Mouse (Mus musculus) heart, adult 2 months (tissue): Measurements from ENCODE around the gene Itga9. TPM values are rescaled to one million over a fixed set of nuclear protein-coding genes. Genes with fewer than 3 reads are reported as not detected.

ENCODE experiments used
- DNase-seq, 2 experiments: peaks; one replicate each; pipeline ENCODE4 v3.0.0; 2021
- H3K27ac ChIP-seq: fragments of 200-600 bp; 2 replicates; pipeline ENCODE4 v1.8.1; 2022
- H3K27me3 ChIP-seq: fragments of 200-500 bp; 2 replicates; pipeline ENCODE4 v1.6.1; 2012; ENCODE audit warnings: mild to moderate bottlenecking, low read length, inconsistent platforms, mixed read lengths; ENCODE audit not compliant: control insufficient read depth, insufficient read depth
- H3K36me3 ChIP-seq: fragments of 200-500 bp; 2 replicates; pipeline ENCODE4 v1.6.1; 2012; ENCODE audit warnings: low read length, inconsistent platforms; ENCODE audit not compliant: control insufficient read depth, insufficient read depth
- H3K4me1 ChIP-seq: fragments of 200-500 bp; 2 replicates; pipeline ENCODE4 v1.6.1; 2011; ENCODE audit warnings: low read length; ENCODE audit not compliant: control insufficient read depth, insufficient read depth
- H3K4me3 ChIP-seq: fragments of 200-600 bp; 2 replicates; pipeline ENCODE4 v1.8.1; 2022
- H3K79me2 ChIP-seq: fragments of 200-500 bp; replicated peaks from 2 replicates; pipeline ENCODE4 v1.6.1; 2012; ENCODE audit warnings: mild to moderate bottlenecking, inconsistent platforms, low read length, moderate library complexity, mixed read lengths; ENCODE audit not compliant: control insufficient read depth, insufficient read depth
- H3K9ac ChIP-seq: fragments of 200-500 bp; 2 replicates; pipeline ENCODE4 v1.6.1; 2012; ENCODE audit warnings: low read depth, mild to moderate bottlenecking, control low read depth, inconsistent platforms, low read length, mixed read lengths
- CTCF ChIP-seq: fragments of 200-600 bp; IDR thresholded peaks from 2 replicates; pipeline ENCODE4 v1.8.1; 2022; ENCODE audit warnings: antibody characterized with exemption, mild to moderate bottlenecking, moderate library complexity
- EP300 ChIP-seq: fragments of 200-500 bp; IDR thresholded peaks from 2 replicates; pipeline ENCODE4 v1.6.1; 2011; ENCODE audit warnings: low read depth, low read length, control low read depth; ENCODE audit not compliant: insufficient read depth
- POLR2A ChIP-seq: fragments of 200-500 bp; IDR thresholded peaks from 2 replicates; pipeline ENCODE4 v1.6.1; 2011; ENCODE audit warnings: mild to moderate bottlenecking, low read depth, low read length, control low read depth; ENCODE audit not compliant: insufficient read depth
- WGBS: fragments of 180-500 bp; shearing (Covaris S2); methylation state at CpG from one replicate; pipeline ENCODE4 v1.1.7; 2018; 5-methylcytosine and 5-hydroxymethylcytosine counted together
- intact Hi-C: fragments of 180-260 bp; cut with DNase I; formaldehyde crosslinking; loops from one replicate; pipeline ENCODE4 v1.15.1; 2025
- polyA plus RNA-seq: library from polyadenylated mRNA; depleted of rRNA; stranded (reverse); fragments of >200 nt; gene quantifications from 2 replicates; pipeline ENCODE4 v1.2.3, GENCODE M21; 2012
- total RNA-seq, 2 experiments: library from RNA; stranded (reverse); gene quantifications; 2 replicates each; pipeline ENCODE4 v1.2.3; 2021

Gene Itga9
- total and polyA plus RNA-seq, 3 experiments = 34.8 to 41.9 (median 35.3) TPM

DNA sequence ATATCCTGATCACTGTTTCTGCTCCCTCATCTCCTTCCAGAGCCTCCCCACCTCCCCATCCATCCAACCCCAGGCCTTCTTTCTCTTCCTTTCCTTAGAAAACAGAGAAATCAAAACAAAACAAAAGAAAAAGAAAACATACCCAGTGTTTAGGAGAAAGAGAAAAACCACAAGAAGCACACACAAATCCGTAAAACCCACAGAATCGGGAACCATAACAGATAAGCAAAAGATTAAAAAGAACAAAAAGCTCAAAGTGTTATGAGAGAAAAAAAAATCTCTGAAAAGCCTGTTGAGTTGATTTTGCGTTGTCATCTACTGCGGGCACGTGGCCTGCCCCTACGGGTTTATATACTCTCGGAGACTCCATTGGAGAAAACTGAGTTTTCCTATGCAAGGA lies 77.0 kb downstream of the Itga9 start:
- Histone ChIP-seq H3K4me3 (no peak overlapping the region), H3K79me2 (no peaks in the 10 kb centered on the region), H3K27me3 (no peaks in the 10 kb centered on the region), H3K27ac (no peak overlapping the region), H3K9ac (no peak overlapping the region), H3K4me1 (peaks cover 3% of the 10 kb centered on the region), H3K36me3 (peaks cover 2% of the 10 kb centered on the region; the same call in 1 of the 2 replicates)
- no peak for DNase-seq
- WGBS = 93% methylated on average over 7 of the region's 7 CpGs
- intact Hi-C loops = no loop called here
- TF ChIP-seq CTCF (no peak), EP300 (no peak), POLR2A (no peak)

DNA sequence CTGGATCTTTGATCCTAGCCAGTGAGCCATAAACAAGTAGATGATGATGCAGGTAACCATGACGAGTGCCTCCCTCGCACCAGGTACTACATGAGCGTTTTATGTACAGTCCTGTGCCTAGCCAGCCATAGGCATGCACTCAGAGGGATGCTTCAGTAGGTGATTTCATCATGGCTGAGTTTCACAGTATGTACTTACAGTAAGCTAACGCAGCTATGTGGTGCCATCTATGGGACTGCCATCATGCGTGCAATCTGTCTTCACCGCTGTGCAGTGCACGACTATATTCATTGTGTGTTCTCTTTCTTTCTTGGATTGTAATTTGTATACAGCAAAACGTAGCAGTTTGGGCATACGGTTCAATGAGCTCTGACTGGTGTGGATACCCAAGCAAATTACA lies 77.9 kb downstream of the Itga9 start:
- 92% methylated on average over 9 of the region's 9 CpGs for WGBS
- H3K4me1 ChIP-seq = peaks cover 5% of the 10 kb centered on the region
- intact Hi-C loops = no loop called here
- no peaks in the 10 kb centered on the region for H3K79me2 ChIP-seq
- H3K36me3 ChIP-seq = peaks cover 2% of the 10 kb centered on the region; the same call in 1 of the 2 replicates
- no peaks in the 10 kb centered on the region for H3K27me3 ChIP-seq
- H3K27ac ChIP-seq = no peak overlapping the region
- no peak overlapping the region for H3K9ac ChIP-seq
- DNase-seq = no peak
- peak; percentile 61 for TF ChIP-seq CTCF
- no peak for TF ChIP-seq EP300
- TF ChIP-seq POLR2A = no peak
- no peak overlapping the region for H3K4me3 ChIP-seq

DNA sequence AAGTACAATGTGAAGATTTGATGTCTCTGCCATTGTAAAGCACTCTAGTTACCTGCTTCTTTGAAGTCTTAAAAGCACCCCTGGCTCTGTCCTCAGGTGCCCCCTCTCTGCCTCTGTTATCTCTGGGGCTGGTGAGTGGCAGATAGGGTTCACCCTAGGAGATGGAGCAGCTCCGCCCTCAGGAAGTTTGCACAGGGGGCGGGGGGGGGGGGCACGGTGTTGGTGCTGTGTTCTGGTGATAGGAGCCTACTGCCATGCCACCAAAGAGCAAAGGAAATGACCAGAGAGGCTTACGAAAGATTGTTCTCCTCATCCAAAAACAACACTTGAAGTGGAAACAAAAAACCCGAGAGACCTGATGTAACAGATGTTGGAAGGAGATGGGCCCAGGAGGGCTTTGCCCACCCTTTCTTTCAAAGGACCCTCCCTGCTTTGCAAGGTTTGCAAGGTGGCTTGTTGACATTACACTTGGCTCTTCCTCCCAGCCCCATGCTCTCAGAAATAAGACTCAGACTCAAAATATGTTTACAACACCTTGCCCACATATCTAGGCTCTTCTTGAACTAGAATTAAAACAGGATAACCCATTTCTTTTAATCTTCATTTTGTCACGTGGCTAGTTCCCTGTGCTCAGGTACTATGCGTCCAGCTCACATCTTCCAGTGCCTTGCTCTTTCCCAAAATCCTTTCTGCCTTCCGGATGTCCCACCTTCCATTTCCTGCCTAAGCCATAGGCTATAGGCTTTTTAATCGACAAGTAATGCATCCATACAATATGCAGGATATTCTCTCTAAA lies 79.9 kb downstream of the Itga9 start:
- H3K4me3 ChIP-seq = no peak overlapping the region
- H3K4me1 ChIP-seq = peaks cover 5% of the 10 kb centered on the region
- H3K27me3 ChIP-seq = no peaks in the 10 kb centered on the region
- no peak for DNase-seq
- H3K36me3 ChIP-seq = peaks cover 2% of the 10 kb centered on the region; the same call in 1 of the 2 replicates
- intact Hi-C loops = loop anchor here (5.0 kb wide), 1 partner anchor 79 kb away; the partner anchor contains the start of gene Itga9
- no peaks in the 10 kb centered on the region for H3K79me2 ChIP-seq
- H3K27ac ChIP-seq = peak overlapping the region; percentile 26
- TF ChIP-seq CTCF = no peak
- TF ChIP-seq EP300 = no peak
- TF ChIP-seq POLR2A = no peak
- 62% methylated on average over 9 of the region's 9 CpGs for WGBS
- H3K9ac ChIP-seq = no peak overlapping the region

DNA sequence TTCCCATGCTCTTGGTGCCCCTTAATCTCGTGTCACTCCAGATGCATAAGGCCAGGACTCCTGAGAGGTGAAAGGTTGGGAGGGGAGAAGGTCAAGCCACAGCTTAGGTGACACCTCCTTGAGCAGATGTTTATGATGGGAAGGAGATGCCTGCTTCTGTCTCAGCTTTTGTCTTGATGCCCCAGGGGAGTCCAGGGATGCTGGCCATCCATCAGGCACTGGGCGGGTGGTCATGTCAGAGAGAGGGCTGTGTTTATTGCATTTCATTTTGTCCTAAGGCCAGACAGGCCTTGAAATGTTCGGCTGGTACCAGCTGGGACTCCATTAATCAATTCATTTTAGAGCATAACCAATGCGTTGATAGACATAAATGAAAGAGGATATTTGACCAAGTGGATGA lies 81.8 kb downstream of the Itga9 start:
- H3K36me3 ChIP-seq = peaks cover 6% of the 10 kb centered on the region; the same call in 1 of the 2 replicates
- no peak overlapping the region for H3K4me3 ChIP-seq
- no peak for DNase-seq
- WGBS = 88% methylated on average over 4 of the region's 4 CpGs
- intact Hi-C loops = loop anchor here (5.0 kb wide), 1 partner anchor 81 kb away; the partner anchor contains the start of gene Itga9
- no peak overlapping the region for H3K27ac ChIP-seq
- no peak overlapping the region for H3K9ac ChIP-seq
- no peaks in the 10 kb centered on the region for H3K79me2 ChIP-seq
- no peak for TF ChIP-seq EP300
- no peaks in the 10 kb centered on the region for H3K27me3 ChIP-seq
- peaks cover 11% of the 10 kb centered on the region for H3K4me1 ChIP-seq

DNA sequence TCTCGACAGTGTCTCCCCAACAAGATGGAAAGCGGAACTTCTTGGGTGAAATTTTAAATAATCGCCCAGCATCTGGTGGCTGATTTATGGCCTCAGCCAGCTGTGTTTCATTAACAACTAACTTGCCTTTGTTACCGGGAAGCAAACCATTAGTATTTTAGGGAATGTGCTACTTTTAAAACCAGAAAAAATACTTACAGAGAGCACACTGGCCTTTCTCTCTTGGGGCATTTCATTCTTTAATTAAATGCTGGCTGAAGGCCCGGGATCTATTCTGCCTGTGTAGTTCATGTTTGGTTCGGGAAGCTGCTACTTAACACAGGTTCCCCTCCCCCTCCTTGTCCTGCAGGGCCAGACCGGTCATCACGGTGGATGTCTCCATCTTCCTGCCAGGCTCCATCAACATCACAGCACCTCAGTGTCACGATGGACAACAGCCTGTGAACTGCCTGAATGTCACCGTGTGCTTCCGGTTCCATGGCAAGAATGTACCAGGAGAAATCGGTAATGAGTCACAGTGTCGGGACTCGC lies 82.5 kb downstream of the Itga9 start:
- WGBS = 59% methylated on average over 14 of the region's 14 CpGs
- Histone ChIP-seq H3K4me1 (peaks cover 13% of the 10 kb centered on the region), H3K27me3 (no peaks in the 10 kb centered on the region), H3K4me3 (no peak overlapping the region), H3K27ac (no peak overlapping the region), H3K36me3 (peaks cover 6% of the 10 kb centered on the region; the same call in 1 of the 2 replicates), H3K9ac (no peak overlapping the region), H3K79me2 (no peaks in the 10 kb centered on the region)
- intact Hi-C loops = loop anchor here (5.0 kb wide), 1 partner anchor 82 kb away; the partner anchor contains the start of gene Itga9
- no peak for DNase-seq
- no peak for TF ChIP-seq CTCF
- no peak for TF ChIP-seq EP300
- no peak for TF ChIP-seq POLR2A

DNA sequence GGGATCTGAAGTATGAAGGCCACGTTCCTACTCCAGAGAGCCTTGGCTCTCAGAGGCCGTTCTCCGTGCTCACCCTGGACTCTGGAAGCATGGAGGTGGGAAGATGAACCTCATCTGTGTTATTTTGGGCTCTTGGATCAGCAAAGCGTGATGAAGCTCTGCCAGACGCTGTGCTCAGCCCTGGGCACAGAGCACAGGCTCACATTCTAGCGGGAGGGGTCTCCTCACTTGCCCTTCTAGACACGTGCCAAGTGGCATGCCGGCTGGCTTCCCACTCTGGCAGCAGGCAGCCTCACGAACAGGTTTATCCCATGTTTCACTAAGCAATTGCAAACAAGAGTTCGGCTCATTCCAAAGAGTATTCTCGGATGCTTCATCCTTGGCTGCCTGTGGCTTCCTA lies 86.8 kb downstream of the Itga9 start:
- Histone ChIP-seq H3K36me3 (peaks cover 6% of the 10 kb centered on the region; the same call in 1 of the 2 replicates), H3K27me3 (no peaks in the 10 kb centered on the region), H3K9ac (peak overlapping the region; percentile 27; the same call in 1 of the 2 replicates), H3K27ac (peak overlapping the region; percentile 85), H3K79me2 (no peaks in the 10 kb centered on the region), H3K4me1 (peaks cover 19% of the 10 kb centered on the region), H3K4me3 (no peak overlapping the region)
- DNase-seq = peak; percentile 65 to 85
- intact Hi-C loops = loop anchor here (5.0 kb wide), 1 partner anchor 164 kb away; no protein-coding TSS in a partner anchor
- WGBS = 58% methylated on average over 11 of the region's 11 CpGs
- TF ChIP-seq EP300 (peak; percentile 93), POLR2A (peak; percentile 47; the same call in 1 of the 2 replicates), CTCF (no peak)
